Mouse (Mus musculus) heart, adult 2 months (tissue): ENCODE results near the gene Pkn1. TPM values are rescaled to one million over a fixed set of nuclear protein-coding genes. Genes with fewer than 3 reads are reported as not detected.

Experiments
- DNase-seq, 2 experiments: peaks; one replicate each; pipeline ENCODE4 v3.0.0; 2021
- H3K27ac ChIP-seq: fragments of 200-600 bp; 2 replicates; pipeline ENCODE4 v1.8.1; 2022
- H3K27me3 ChIP-seq: fragments of 200-500 bp; 2 replicates; pipeline ENCODE4 v1.6.1; 2012; ENCODE audit warnings: mild to moderate bottlenecking, low read length, inconsistent platforms, mixed read lengths; ENCODE audit not compliant: control insufficient read depth, insufficient read depth
- H3K36me3 ChIP-seq: fragments of 200-500 bp; 2 replicates; pipeline ENCODE4 v1.6.1; 2012; ENCODE audit warnings: low read length, inconsistent platforms; ENCODE audit not compliant: control insufficient read depth, insufficient read depth
- H3K4me1 ChIP-seq: fragments of 200-500 bp; 2 replicates; pipeline ENCODE4 v1.6.1; 2011; ENCODE audit warnings: low read length; ENCODE audit not compliant: control insufficient read depth, insufficient read depth
- H3K4me3 ChIP-seq: fragments of 200-600 bp; 2 replicates; pipeline ENCODE4 v1.8.1; 2022
- H3K79me2 ChIP-seq: fragments of 200-500 bp; replicated peaks from 2 replicates; pipeline ENCODE4 v1.6.1; 2012; ENCODE audit warnings: mild to moderate bottlenecking, inconsistent platforms, low read length, moderate library complexity, mixed read lengths; ENCODE audit not compliant: control insufficient read depth, insufficient read depth
- H3K9ac ChIP-seq: fragments of 200-500 bp; 2 replicates; pipeline ENCODE4 v1.6.1; 2012; ENCODE audit warnings: low read depth, mild to moderate bottlenecking, control low read depth, inconsistent platforms, low read length, mixed read lengths
- CTCF ChIP-seq: fragments of 200-600 bp; IDR thresholded peaks from 2 replicates; pipeline ENCODE4 v1.8.1; 2022; ENCODE audit warnings: antibody characterized with exemption, mild to moderate bottlenecking, moderate library complexity
- EP300 ChIP-seq: fragments of 200-500 bp; IDR thresholded peaks from 2 replicates; pipeline ENCODE4 v1.6.1; 2011; ENCODE audit warnings: low read depth, low read length, control low read depth; ENCODE audit not compliant: insufficient read depth
- POLR2A ChIP-seq: fragments of 200-500 bp; IDR thresholded peaks from 2 replicates; pipeline ENCODE4 v1.6.1; 2011; ENCODE audit warnings: mild to moderate bottlenecking, low read depth, low read length, control low read depth; ENCODE audit not compliant: insufficient read depth
- WGBS: fragments of 180-500 bp; shearing (Covaris S2); methylation state at CpG from one replicate; pipeline ENCODE4 v1.1.7; 2018; 5-methylcytosine and 5-hydroxymethylcytosine counted together
- intact Hi-C: fragments of 180-260 bp; cut with DNase I; formaldehyde crosslinking; loops from one replicate; pipeline ENCODE4 v1.15.1; 2025
- polyA plus RNA-seq: library from polyadenylated mRNA; depleted of rRNA; stranded (reverse); fragments of >200 nt; gene quantifications from 2 replicates; pipeline ENCODE4 v1.2.3, GENCODE M21; 2012
- total RNA-seq, 2 experiments: library from RNA; stranded (reverse); gene quantifications; 2 replicates each; pipeline ENCODE4 v1.2.3; 2021

Pkn1 gene
- total and polyA plus RNA-seq, 3 experiments: 51.1 to 59.5 (median 55.6) TPM

- no peak overlapping the region for H3K9ac ChIP-seq
These were observed 30.7 kb downstream of the Pkn1 start for GRCm38 (mm10) chr8:83668010-83668916.

GRCm38 (mm10) chr8:83667526-83667925 lies 31.5 kb downstream of the Pkn1 start:
- no peak for DNase-seq
- Histone ChIP-seq H3K27me3 (no peaks in the 10 kb centered on the region), H3K79me2 (no peaks in the 10 kb centered on the region), H3K27ac (no peak overlapping the region), H3K4me3 (no peak overlapping the region), H3K4me1 (peaks cover 12% of the 10 kb centered on the region), H3K9ac (no peak overlapping the region), H3K36me3 (no peaks in the 10 kb centered on the region)
- no peak for TF ChIP-seq EP300
- TF ChIP-seq POLR2A: no peak
- TF ChIP-seq CTCF: no peak
- WGBS: 80% methylated on average over 10 of the region's 10 CpGs
- intact Hi-C loops: loop anchor here (2.0 to 5.0 kb wide), 3 partner anchors 55 to 285 kb away; no protein-coding TSS in a partner anchor

More at GRCm38 (mm10) chr8:83668010-83668916, 30.7 kb downstream of the Pkn1 start:
- DNase-seq: peak; percentile 52 to 61
- 53% methylated on average over 80 of the region's 80 CpGs for WGBS
- Histone ChIP-seq H3K4me3 (no peak overlapping the region), H3K27ac (no peak overlapping the region), H3K79me2 (no peaks in the 10 kb centered on the region), H3K36me3 (no peaks in the 10 kb centered on the region), H3K27me3 (no peaks in the 10 kb centered on the region), H3K4me1 (peaks cover 8% of the 10 kb centered on the region)
- TF ChIP-seq CTCF (peak; percentile 70), EP300 (no peak), POLR2A (no peak)
- intact Hi-C loops: loop anchor here (5.0 kb wide), 2 partner anchors 69 to 284 kb away; no protein-coding TSS in a partner anchor

- 90% methylated on average over 3 of the region's 3 CpGs for WGBS
These were observed 32.1 kb downstream of the Pkn1 start for GRCm38 (mm10) chr8:83666866-83667234.

GRCm38 (mm10) chr8:83665969-83666865 lies 32.8 kb downstream of the Pkn1 start, which contains the start of gene Ptger1:
Ptger1 (plus strand) TSS chr8:83666678.
- DNase-seq: peak; percentile 80 to 84
- Histone ChIP-seq H3K4me1 (peaks cover 14% of the 10 kb centered on the region), H3K79me2 (no peaks in the 10 kb centered on the region), H3K27me3 (no peaks in the 10 kb centered on the region), H3K27ac (peak within 1 kb of the TSS; percentile 57), H3K36me3 (no peaks in the 10 kb centered on the region), H3K9ac (no peak within 1 kb of the TSS), H3K4me3 (no peak within 1 kb of the TSS)
- intact Hi-C loops: loop anchor here (2.0 to 5.0 kb wide), 3 partner anchors 57 to 286 kb away; no protein-coding TSS in a partner anchor
- TF ChIP-seq EP300 (no peak), CTCF (peak; percentile 40), POLR2A (peak; percentile 44)
- 11% methylated on average over 14 of the region's 14 CpGs for WGBS

More at GRCm38 (mm10) chr8:83666866-83667234, 32.1 kb downstream of the Pkn1 start:
- intact Hi-C loops: loop anchor here (2.0 to 5.0 kb wide), 3 partner anchors 56 to 285 kb away; no protein-coding TSS in a partner anchor
- no peak overlapping the region for H3K9ac ChIP-seq
- TF ChIP-seq EP300: no peak
- TF ChIP-seq POLR2A: no peak
- no peak for DNase-seq
- H3K27me3 ChIP-seq: no peaks in the 10 kb centered on the region
- H3K4me3 ChIP-seq: no peak overlapping the region
- H3K27ac ChIP-seq: peak overlapping the region; percentile 12; the same call in 1 of the 2 replicates
- peaks cover 14% of the 10 kb centered on the region for H3K4me1 ChIP-seq
- H3K79me2 ChIP-seq: no peaks in the 10 kb centered on the region
- no peaks in the 10 kb centered on the region for H3K36me3 ChIP-seq

GRCm38 (mm10) chr8:83664931-83665625 lies 33.9 kb downstream of the Pkn1 start:
- no peak for TF ChIP-seq POLR2A
- no peak for TF ChIP-seq EP300
- TF ChIP-seq CTCF: no peak
- Histone ChIP-seq H3K9ac (no peak overlapping the region), H3K4me1 (peaks cover 14% of the 10 kb centered on the region)

More at GRCm38 (mm10) chr8:83664931-83665625, 33.9 kb downstream of the Pkn1 start:
- Histone ChIP-seq H3K4me3 (no peak overlapping the region), H3K79me2 (no peaks in the 10 kb centered on the region), H3K36me3 (no peaks in the 10 kb centered on the region), H3K27ac (no peak overlapping the region), H3K27me3 (no peaks in the 10 kb centered on the region)
- 46% methylated on average over 2 of the region's 2 CpGs for WGBS
- intact Hi-C loops: loop anchor here (5.0 kb wide), 3 partner anchors 32 to 287 kb away; partner anchors contain the start of gene Pkn1
- peak in 1 of 2 experiments; percentile 42 for DNase-seq
